Mouse (Mus musculus) ZHBTc4 (cell line): Measurements from ENCODE around the gene Ahcyl2.
"Not testable (repeated sequence)": the region's sequence is repeated elsewhere in the genome, so short reads cannot be mapped to it uniquely, and the experiment has no call there.

Experiments
- DNase-seq: peaks from one replicate; pipeline ENCODE4 v3.0.0-alpha.2; 2011; ENCODE audit warnings: low read depth, low spot score

The Ahcyl2 gene

GRCm38 (mm10) chr6:29767813-29768660 is at the start of gene Ahcyl2:
TSS of gene Ahcyl2 (plus strand) at chr6:29768011.
- DNase-seq: peak; percentile 99

- DNase-seq: peak; percentile 79
These were observed 48.9 kb upstream of the Ahcyl2 start for GRCm38 (mm10) chr6:29718894-29719329.

- DNase-seq: no peak
These were observed 45.9 kb upstream of the Ahcyl2 start for GRCm38 (mm10) chr6:29721890-29722289.

GRCm38 (mm10) chr6:29726576-29727200 is 41.1 kb upstream of the Ahcyl2 start:
- DNase-seq: no peak

- no peak for DNase-seq
These were observed 39.8 kb upstream of the Ahcyl2 start for GRCm38 (mm10) chr6:29728035-29728434.

GRCm38 (mm10) chr6:29729491-29729890 is 38.3 kb upstream of the Ahcyl2 start:
- DNase-seq: no peak

- peak; percentile 90 for DNase-seq
These were observed 32.5 kb upstream of the Ahcyl2 start, which contains the start of gene Smo for GRCm38 (mm10) chr6:29735336-29735688. TSS of gene Smo (plus strand) at chr6:29735503.

GRCm38 (mm10) chr6:29735689-29736451 is 31.9 kb upstream of the Ahcyl2 start:
- peak; percentile 75 for DNase-seq

- no peak for DNase-seq
These were observed 31.0 kb upstream of the Ahcyl2 start for GRCm38 (mm10) chr6:29736610-29737458.

GRCm38 (mm10) chr6:29751466-29752152 is 16.2 kb upstream of the Ahcyl2 start:
- DNase-seq: no peak

- no peak for DNase-seq
These were observed 14.5 kb upstream of the Ahcyl2 start for GRCm38 (mm10) chr6:29753336-29753735.

- DNase-seq: no peak
These were observed 11.8 kb upstream of the Ahcyl2 start for GRCm38 (mm10) chr6:29756001-29756400.

- no peak for DNase-seq
These were observed 11.3 kb upstream of the Ahcyl2 start for GRCm38 (mm10) chr6:29756476-29756875.

- peak; percentile 93 for DNase-seq
These were observed 9.4 kb upstream of the Ahcyl2 start for GRCm38 (mm10) chr6:29758417-29758816.

- DNase-seq: no peak
These were observed 8.7 kb upstream of the Ahcyl2 start for GRCm38 (mm10) chr6:29759012-29759679.

- not testable (repeated sequence) for DNase-seq
These were observed 7.4 kb upstream of the Ahcyl2 start for GRCm38 (mm10) chr6:29760397-29760796.

GRCm38 (mm10) chr6:29761282-29761681 is 6.5 kb upstream of the Ahcyl2 start:
- no peak for DNase-seq

GRCm38 (mm10) chr6:29762524-29762923 is 5.3 kb upstream of the Ahcyl2 start:
- peak; percentile 53 for DNase-seq

- peak; percentile 36 for DNase-seq
These were observed 937 bp upstream of the Ahcyl2 start for GRCm38 (mm10) chr6:29766874-29767273.
